Mouse (Mus musculus) macrophage (primary cell): ENCODE results near the gene Mbtps1. TPM values are rescaled to one million over a fixed set of nuclear protein-coding genes. Genes with fewer than 3 reads are reported as not detected.

Experiments
- polyA plus RNA-seq: library from polyadenylated mRNA; stranded (reverse); fragments of 250-400 nt; gene quantifications from 3 replicates; pipeline ENCODE4 v1.2.4, GENCODE M21; 2018; ENCODE audit warnings: inconsistent platforms

Mbtps1 gene
- polyA plus RNA-seq, 1 experiment from 2014 or later = 27.0 TPM

Other genes starting within 250 kb of the Mbtps1 start
- gene Hsbp1, start 214.2 kb downstream of the Mbtps1 start, polyA plus RNA-seq = 195 to 288 TPM (median 204 TPM) in 3 replicates
- gene Mlycd, start 163.9 kb downstream of the Mbtps1 start, polyA plus RNA-seq = 9.4 to 13.4 TPM (median 12.3 TPM) in 3 replicates
- gene Osgin1, start 124.6 kb downstream of the Mbtps1 start, polyA plus RNA-seq = 17.6 to 31.1 TPM (median 18.4 TPM) in 3 replicates
- not detected in 3 replicates for gene Necab2, start 112.0 kb downstream of the Mbtps1 start, polyA plus RNA-seq
- gene Slc38a8, start 57.0 kb downstream of the Mbtps1 start, polyA plus RNA-seq = not detected in 3 replicates
- 22.6 to 36.4 TPM (median 30.2 TPM) in 3 replicates for gene Hsdl1, start 16.4 kb upstream of the Mbtps1 start, polyA plus RNA-seq
- gene Dnaaf1, start 16.5 kb upstream of the Mbtps1 start, polyA plus RNA-seq = not detected in 3 replicates
- 2.5 to 6.5 TPM (median 6.3 TPM) in 3 replicates for gene Taf1c, start 46.5 kb upstream of the Mbtps1 start, polyA plus RNA-seq
- gene Adad2, start 54.0 kb upstream of the Mbtps1 start, polyA plus RNA-seq = not detected in 3 replicates
- gene Kcng4, start 76.9 kb upstream of the Mbtps1 start, polyA plus RNA-seq = not detected in 3 replicates
- not detected in 3 replicates for gene Wfdc1, start 107.6 kb upstream of the Mbtps1 start, polyA plus RNA-seq
- gene Atp2c2, start 141.3 kb upstream of the Mbtps1 start, polyA plus RNA-seq = not detected in 3 replicates
- 9.6 to 10.4 TPM (median 10.1 TPM) in 3 replicates for gene Tldc1, start 219.7 kb upstream of the Mbtps1 start, polyA plus RNA-seq